Mouse (Mus musculus): ENCODE measurements around the gene BC051665.

BC051665 gene

DNA sequence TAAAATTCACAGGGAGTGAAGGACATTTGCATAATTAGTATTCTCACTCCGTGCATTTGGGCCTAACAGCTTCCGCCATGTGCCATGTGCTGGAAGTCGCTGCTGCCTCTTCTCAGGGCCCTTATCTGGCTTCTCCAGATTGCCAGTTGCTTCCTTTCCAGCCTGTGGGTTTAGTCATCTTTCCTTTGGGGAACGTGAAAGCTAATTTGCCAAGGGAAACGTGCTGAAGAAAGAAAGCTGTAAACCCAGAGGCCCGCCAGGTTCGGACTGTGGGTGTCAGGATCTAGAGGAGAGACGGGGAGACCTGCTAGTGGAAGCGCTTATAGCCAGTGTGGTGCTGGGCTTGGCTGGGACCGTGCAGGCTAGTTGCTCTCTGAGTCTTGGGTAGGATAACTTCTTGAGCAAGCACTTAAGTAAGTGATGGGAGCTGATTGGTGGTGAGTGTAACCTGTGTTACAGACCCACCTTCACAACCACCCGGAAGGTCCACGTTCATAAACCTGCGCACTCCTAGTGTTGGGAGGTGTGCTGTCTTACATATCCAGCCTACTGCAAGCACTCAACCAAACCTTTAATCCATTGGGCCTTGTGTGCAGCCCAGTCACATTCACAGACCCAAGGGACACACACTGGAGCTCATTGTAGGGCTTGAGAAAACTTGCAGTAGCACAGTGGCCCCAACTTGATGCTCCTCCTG, 42.6 kb downstream of the BC051665 start:
- DNase-seq (ENCODE audit: low spot score): no peak

DNA sequence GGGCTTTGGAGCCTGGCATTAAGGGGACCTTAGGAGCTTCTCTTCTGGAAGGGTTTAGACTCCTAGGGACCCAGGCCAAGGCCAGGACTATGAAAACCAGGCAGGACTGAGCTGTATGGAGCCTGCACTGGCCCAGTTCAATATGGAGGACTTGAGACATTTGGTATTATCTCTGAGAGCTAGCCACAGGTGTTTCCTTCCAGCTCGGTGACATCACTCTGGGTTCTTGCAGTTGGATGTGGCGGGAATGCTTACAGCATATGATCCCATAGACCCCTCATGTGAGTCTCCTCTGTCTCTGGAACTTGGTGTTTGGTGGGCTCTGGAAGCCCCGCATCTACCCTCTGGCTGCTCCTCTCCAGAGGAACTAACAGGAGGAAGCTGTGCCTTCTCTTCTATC, 43.6 kb downstream of the BC051665 start:
- no peak for DNase-seq (ENCODE audit: low spot score)

DNA sequence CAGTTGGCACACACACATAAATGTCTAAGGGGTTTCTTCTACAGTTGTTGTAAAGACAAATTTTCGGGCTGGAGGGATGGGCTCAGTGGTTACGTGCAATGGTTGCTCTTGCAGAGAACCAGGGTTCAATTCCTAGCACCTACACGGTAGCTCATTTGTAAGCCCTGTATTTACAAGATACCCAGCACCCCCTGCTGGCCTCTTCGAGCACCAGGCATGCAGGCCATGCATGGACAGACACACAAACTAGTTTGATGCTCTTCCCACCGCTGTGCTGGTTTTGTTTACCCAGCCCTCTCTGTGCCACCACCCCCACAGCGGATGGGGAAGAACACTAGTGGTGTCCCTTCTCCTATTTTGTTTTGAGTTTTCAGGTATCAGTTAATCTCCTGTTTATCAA, 45.9 kb downstream of the BC051665 start:
- no peak for DNase-seq (ENCODE audit: low spot score)

DNA sequence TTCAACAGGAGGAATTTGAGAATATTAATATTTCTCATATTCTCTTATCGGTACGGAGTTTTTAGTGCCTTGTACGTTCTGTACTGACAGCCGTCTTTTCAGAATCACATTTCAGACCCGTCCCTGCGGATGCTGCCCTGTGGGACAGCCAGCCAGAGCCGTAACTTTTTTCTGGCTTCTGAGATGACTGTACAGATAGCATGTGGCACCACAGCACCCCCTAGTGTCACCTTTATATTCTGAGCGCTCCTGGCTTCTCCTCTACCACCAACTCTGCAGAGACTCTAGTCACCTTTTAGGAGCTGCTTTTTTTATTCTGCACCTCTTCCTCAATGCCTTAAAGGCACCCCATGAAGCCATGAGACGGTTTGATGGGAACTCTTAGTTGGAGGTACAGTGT, 47.7 kb downstream of the BC051665 start:
- peak; percentile 85 for DNase-seq (ENCODE audit: low spot score)

DNA sequence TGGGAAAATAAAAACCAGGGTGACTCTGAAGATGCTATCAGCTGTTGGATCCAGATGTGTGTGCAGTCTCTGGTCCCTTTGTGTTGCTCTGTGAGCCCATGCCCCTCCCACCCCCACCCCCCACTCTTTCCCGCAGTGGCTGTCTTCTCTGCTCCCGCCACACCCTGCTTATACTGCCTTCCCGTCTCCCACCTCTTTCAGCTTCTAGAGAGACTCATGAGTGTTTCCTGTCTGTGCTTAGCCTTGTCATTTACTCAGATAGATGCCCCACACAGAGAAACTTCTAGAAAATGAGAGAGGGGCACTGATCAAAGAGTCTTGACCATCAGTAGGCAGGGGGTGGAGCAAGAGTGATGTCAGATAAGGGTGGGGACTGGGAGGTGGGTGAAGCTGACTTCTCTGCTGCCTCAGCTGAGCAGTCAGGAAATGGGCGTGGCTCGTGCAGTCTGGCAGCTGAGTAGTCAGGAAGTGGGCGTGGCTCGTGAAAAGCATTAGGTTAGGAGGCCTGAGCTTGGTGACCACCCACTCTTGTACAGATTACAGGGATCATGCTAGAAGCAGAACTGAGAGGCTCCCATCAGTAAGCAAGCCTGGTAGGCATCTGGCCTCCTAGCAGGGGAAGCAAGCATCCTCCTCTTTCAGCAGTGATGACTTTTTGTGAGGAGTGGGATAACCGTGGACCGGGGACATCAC, 48.4 kb downstream of the BC051665 start:
- DNase-seq (ENCODE audit: low spot score): peak; percentile 96

DNA sequence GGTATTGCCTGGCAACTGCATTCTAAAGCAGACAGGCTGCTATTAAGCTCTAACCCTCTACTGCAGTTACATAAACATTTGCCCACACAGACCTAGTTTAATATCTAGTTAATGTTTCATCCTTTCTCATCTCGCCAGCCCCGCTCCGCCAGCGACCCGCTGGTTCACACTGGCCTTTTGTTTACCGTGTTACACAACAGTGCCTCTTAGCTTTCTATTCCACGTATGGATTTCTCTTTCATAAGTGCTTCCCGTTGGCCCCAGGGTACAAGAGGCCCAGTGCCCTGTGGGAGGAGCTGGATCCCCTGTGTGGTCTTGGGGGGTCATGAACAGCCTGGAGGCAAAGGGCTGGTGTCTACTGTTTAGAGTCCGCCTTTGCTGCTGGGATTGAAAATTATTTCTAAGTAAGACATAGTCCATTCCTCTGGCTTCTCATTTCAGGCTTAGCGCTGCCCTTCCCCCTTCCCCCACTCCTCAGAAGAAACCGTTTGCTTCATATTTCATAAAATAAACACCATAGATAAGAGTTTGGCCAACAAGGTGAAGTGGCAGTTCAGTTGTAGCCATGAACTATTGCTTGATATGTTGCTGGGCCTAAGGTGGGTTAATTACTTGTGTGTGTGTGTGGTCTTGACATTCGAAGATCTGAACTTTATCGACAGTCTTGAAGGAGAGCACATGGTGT, 49.6 kb downstream of the BC051665 start:
- peak; percentile 76 for DNase-seq (ENCODE audit: low spot score)

DNA sequence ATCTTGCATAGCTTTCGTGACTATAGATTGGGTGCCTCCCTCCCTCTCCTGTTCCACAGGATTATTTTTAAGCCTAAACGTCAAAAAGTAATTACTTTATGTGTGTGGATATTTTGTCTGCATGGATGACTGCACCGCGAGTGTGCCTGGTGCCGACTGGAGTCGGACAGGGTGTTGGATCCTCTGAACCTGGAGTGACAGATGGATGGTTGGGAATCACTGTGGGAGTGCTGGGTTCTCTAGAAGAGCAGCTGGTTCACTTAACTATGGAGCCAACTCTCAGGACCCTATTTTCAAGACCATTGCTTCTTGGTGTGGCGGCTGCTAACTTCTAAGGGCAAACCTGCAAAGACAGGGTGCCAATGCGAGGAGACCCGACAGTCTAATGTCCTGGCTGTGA, 50.9 kb downstream of the BC051665 start:
- no peak for DNase-seq (ENCODE audit: low spot score)

All from lung, postnatal 25 days (tissue).